Mouse (Mus musculus): ENCODE measurements at regions not wholly inside any gene's neighbourhood (a gene's known extent, or its start where the extent isn't known, plus 50 kb on each side); places are given as distances from the start of the nearest gene placed in this dataset.

DNA sequence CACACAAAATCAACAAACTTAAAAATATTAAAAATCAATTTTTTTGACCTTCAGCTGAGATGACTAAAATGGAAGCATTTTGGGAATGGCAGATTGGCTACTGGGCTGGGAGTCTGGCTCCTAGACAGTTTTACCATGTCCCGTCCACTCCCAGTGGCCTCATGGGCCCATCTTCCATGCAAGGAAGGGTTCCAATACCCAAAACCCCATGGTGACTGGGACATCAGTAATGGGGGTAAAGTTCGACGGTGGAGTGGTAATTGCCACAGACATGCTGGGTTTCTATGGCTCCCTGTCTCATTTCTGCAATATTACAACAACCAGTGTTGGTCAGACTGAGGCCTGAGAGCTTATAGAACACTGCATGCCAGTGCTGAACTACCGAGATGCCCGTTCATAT is 82.2 kb downstream of the Il20rb start:
- DNase-seq, result no peak

DNA sequence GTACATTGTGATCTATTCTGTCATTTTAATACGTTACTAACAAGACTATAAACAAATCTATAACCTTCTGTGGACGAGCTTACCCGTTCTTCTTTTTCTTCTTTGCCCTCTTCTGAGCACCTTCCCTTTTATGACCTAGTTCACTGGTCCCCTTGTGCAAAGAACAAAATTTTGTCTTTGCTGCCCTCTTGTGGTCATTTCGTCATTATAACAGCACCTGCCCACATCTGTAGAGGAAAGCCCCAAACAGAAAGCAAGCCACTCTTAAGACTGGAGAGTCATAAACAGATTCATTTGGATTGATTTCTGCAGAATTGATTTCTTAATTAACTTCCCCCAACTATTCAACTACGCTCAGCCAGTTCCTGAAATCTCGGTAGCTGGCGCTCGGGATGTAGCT is 86.2 kb downstream of the Il20rb start:
- DNase-seq, result peak; percentile 11

DNA sequence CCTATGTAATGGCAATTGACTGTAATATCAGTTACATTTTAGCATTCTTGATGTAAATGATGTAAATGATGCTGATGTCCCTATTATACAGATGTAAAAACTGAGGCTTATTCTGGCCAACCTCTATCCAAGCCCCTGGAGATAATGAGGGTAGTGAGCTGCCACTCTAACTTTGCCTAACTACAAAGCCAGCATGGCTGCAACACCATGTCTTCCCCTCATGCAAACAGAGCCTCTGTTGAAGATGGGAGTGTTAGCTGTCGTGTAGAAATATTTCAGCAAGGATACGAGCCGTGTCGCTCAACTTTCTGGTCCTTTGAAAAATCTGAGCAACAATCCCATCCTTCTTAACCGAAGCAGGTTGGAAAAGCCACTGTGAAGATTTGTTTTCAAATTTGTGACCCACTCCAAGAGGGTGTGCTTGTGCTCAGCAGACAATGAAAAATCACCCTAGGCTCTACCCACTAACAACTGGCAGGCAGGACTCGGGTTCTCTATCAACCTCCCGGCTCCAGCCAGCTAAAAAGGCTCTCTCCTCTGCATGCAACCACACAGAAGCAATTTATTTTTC is 90.2 kb downstream of the Il20rb start:
- no peak for DNase-seq

DNA sequence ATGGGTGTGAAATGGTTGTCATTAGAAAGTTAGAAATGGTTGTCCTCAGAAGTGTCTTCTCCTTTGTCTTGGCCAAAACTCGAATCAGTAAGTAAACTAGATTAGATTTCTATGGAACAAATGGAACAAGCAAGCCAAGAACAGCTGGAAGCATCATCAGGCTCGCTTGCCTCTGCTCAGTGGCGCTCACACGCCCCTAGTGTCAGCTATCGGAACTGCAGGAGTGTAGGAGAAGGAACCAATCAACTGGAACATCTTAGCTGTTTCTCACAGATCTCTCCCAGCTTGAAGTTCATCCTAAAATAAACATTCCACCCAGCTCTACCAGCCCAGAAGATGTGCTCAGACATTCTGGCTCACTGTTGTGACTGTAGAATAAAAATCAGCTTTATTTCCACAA is 90.9 kb downstream of the Il20rb start:
- DNase-seq, result peak; percentile 22

DNA sequence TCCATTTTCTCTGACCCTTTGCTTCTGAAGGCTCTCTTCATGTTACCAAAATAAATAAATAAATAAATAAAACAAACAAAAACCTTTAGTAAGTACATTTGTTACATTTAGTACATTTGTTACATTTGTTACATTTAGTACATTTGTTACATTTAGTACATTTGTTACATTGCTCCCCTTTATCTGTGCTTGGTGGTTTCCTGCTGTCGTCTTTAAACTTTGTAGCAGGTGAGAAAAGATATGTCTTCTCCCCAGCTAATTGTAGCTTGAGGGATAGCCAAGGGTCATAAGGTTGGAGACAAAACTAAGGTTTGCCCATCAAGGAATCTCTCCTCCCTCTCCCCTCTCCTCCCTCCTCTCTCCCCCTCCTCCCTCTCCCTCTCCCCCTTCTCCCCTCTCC is 92.0 kb downstream of the Il20rb start:
- DNase-seq, result no peak

DNA sequence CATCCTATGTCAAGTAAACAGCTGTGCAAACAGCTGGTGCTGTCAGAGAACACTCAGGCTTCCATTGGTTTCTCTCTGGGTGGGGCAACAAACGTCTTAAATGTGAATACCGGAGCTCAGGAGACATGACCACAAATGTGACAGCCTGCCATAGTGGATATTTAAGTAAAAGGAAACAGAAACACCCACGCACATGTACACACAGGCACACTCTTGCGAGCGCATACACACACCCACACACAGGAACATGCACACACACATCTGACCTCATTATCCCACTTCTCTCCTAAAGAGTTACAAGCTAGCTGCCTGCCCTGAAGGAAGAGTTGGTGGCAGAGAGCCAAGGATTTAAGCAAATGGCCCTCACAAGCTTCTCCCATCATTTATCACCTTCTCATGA is 92.4 kb downstream of the Il20rb start:
- no peak for DNase-seq

DNA sequence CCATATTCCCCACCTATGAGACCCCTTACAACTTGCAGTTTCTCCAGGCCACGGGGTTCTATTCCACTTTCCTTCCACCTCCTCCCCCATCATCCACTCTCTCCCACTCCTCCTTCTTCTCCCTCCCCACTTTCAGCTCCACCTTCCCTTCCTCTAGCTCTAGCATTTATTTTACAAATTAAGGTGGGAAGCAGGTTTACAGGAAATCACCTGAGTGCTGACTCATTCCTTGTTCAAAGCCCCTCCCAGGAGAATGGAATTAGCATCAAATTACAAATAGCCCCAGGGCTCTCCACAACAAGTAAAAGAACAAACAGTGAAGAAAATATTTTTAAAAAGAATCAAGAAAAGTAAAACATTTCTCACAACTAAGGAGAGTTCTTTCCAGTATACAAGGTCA is 94.3 kb downstream of the Il20rb start:
- no peak for DNase-seq

DNA sequence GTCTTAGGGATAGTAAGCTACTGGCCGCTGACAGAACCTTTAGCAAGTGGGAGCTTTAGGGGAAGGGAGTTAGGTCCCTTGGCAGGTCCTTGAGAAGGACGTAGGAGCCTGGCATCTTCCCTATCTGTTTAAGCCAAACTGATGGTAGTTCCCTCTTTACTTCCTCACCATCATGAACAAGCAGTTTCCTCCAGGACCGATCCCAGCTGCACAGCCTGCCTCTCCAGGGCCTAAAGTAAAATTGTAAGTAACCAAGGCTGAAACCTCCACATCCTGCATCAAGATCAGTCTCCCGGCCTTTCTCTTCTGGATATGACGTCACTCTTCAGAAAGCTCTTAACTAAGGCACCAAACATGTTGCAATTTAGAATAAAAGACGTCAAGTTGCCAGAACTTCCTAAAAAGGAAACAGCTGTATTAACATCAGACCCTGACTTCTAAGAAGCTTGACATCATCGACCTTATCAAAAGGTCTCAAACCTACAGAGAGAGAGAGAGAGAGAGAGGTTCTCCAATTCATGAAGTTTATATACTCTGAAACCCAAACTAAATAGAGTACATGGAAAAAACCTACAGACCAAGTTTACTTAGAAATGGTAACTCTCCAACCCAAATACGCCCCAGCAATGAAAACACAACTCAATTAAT is 94.9 kb downstream of the Il20rb start:
- DNase-seq, result no peak

DNA sequence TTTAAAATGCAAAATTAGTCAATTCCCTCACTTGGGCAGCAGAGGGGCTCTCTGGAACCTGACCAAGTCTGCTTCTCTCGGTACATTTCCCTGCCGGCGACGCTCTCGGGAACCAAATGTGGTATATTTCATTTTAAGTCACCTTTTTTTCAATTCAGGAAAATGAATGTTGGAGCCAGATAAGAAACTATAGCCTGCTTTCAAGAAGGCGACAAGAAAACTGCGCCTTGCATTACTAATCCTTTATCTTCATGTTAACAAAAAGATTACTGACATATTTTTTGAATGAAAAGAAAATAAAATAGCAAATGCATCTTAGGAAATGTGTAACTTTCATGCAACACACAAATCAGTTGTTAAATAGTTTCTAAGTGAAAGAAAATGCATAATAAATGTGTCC is 98.2 kb downstream of the Il20rb start:
- no peak for DNase-seq

DNA sequence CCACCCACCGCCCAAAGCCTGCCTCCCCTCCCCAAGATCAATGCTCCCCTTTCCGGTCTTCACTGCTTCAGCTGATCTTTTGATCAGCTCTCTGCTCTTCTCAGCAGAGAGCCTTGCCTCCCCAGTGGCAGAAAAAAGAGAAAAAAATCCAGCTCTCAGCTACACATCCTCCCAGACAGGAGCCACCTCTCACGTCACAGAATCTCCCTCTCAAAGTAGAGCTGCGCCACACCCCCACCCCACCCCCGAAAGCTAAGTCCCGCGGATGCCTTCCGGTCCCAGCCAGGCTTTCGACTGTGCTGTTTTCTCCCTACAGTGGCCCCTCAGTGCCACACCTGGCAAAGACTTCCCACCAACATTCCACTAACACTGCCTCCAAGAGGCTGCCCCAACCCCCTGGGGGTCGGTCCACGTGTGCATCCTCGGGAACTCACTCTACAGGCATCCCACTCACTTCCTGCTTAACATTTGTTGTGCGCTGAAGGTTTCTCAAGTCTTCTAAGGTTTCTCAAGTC is 99.4 kb downstream of the Il20rb start:
- DNase-seq, result no peak

DNA sequence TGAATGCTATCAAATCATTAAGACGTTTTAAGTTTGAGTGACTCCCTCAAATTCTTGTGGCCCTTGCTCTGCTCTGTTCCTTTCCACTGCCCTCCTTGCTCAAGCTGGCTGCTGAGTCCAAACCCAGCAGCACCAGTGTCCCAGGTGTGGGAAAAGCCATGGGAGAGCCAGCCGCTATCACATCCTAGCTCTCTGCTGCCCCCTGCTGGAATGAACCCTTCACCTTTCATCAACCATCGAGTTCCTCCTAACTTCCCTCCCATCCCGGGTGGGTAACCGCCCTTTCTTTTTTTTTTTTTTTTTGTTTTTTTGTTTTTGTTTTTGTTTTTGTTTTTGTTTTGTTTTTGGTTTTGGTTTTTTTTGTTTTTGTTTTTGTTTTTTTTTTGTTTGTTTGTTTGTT is 104.1 kb downstream of the Il20rb start:
- DNase-seq, result peak; percentile 13

DNA sequence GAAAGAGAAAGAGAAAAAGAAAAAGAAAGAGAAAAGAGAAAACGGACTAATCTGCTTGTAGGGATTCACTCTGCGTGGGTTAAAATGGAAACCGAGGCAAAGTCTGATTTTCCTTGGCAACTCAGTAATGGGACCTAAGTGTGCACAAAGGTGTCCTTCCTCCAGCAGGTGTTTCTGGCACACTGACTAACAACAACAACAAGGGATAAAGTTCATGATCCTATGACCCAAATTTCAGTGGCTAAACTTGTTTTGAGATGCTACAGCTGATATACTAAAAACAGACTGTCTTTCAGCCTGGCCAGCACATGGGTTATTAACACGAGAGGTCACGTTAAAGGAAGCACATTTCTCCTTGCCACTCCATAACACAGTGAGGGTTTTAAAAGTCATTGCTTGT is 116.7 kb downstream of the Il20rb start:
- DNase-seq, result no peak

DNA sequence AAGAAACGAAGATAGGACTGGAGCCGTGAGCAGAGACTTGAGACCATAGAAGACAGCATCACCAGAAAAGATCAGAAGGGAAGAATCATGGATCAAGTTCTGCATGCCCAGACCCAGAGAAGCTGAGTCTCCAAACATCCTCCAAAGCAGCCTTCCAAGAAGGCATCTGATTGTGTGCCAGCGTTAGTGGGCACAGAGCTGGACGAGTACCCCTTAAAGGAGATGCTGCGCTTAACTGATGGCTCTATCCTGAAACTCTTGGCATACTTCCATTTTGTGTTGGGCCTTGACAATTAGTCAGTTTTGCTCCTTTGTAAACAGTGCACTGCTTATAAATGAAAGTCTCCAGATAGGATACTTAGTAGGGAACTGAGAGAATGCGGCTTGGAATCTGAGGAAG is 119.8 kb downstream of the Il20rb start:
- no peak for DNase-seq

DNA sequence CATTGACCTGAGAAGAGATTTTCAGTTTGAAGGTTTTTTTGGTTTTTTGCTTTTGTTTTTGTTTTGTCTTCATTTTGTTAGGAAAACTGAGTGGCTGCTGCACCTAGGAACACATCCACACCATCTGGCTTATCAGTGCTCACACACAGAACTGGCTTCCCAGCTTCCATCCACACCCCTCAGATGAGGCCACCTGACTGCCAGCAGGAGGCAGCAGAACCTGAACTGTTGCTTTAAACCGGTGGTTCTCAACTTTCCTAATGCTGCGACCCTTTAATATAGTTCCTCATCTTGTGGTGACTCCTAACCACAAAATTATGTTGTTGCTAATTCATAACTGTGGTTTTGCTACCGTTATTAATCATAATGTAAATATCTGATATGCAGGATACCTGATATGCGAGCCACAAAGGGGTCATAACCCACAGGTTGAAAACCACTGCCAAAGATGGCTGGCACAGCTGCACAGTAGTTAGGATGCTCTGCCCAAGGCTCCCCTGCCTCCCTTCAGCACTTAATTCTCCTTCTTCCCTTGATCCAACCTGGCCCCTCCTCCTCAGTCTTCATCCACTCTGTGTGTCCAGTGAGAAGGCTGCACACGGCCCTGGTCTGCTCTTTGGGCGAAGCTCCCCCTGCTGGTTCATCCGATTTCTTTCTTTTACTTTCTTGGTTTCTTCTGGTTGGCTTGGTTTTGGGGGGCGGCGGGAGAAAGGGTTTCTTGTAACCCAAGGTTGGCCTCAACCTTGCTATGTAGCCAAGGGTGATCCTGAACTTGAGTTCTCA is 126.5 kb downstream of the Il20rb start:
- DNase-seq, result no peak

DNA sequence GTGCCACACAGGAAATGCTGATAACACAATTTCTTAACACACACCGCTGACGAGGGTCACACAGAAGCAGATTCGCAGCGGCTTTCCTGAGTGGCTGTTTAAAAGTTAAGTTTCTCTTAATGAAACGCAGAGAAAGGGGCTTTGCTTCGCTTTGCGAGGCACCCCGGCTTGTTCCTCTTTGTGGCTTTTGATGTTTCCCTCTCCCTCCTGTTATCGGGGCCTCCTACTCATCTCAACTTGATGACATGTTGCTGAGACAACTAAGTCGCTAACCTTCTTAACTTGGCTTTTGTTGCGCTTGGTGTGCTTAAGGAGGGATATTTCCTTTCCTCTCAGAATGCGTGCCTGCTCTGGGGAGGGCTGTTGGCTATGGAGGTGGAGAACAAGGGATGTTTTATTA is 129.0 kb downstream of the Il20rb start:
- DNase-seq, result no peak

DNA sequence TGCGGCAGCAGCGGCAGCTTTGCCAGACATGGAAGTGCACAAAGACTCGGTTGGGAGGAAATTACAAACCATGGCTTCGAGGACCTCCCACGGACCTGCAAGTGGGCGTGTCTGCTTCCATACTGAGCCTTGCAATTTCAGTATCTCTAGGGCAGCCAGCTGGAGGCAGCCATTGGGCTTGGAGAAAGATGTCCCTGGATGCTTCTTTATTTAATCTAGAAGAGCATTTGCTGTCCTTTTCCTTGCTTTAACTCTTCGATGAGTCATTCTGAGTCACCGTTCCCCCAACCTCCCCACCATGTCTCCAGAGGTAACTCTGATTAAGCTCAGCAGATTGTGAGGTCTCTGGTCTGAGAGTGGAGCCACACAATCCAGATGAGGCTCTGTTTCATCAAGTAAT is 145.8 kb downstream of the Il20rb start:
- no peak for DNase-seq

DNA sequence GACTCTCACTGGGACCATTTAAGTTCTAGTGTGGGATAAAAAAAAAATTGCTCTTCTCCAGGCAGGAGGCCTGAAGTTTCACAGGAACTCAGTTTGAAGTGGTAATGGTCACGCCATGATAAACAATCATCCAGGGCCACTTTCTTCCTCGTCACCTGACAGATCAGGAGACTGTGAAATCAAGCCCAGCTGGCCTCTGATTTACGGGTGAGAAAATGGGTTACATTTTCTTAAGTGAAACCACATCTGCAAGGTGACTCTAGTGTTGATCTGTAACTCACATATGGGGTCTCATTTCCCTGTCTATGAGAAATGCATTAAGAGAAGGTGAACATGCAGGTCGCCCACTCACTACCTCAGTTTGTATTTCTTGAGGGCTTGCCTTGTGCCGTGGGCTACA is 178.8 kb downstream of the Il20rb start:
- DNase-seq, result no peak

DNA sequence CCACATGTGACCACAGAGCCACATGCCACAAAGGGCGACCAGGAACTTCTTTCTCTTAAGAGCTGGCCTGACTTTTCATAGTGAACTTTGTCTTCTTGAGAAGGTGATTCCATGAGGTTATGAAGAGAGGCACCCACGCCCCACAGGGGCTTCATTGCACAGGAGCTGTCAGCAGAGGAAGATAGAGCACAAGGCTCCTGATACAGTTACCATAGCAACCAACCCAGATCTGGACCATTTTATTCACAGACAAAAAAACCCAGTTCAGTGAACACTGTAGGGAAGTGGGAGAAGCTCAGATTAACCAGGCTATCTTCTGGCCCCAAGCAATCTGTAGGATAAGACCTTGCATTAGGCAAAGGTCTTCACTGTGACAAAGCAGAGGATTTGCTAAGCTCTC is 179.2 kb downstream of the Il20rb start:
- peak; percentile 13 for DNase-seq

DNA sequence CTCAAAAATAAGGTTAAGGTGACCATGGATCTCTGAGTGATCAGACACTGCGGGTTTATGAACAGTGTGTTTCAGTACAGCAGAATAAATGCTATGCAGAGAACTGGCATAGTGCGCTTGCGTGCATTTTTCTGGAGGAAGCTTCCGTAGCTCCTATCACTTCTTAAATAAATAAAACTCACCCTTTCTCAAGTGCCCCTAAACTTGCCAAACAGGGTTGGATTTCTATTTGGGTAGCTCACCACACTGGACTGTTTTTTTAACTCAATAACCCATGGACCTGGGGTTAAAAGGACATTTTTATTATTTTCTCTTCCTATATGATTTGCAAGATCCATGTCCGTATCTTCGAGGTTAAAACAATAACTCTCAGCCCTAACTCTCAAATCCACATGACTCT is 182.8 kb downstream of the Il20rb start:
- DNase-seq, result no peak

DNA sequence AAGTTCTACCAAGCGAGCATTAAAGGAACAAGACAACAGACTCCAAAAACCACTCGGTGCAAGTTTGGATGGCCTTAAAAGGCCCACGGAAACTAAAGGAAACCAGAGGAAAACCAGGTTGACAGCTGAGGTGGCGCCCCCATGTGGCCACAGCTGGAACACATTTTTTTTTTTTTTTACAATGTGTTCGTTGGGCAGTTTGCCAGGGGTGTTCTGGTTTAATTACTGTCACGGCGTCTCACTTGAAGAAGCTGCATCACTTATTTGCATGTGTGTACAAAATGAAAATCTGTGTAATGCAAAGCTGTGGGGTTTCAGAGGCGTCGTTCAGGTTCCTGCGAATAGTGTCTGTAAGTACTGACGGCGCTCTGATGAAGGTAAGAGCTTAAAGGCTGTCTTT is 185.0 kb downstream of the Il20rb start:
- DNase-seq, result no peak

DNA sequence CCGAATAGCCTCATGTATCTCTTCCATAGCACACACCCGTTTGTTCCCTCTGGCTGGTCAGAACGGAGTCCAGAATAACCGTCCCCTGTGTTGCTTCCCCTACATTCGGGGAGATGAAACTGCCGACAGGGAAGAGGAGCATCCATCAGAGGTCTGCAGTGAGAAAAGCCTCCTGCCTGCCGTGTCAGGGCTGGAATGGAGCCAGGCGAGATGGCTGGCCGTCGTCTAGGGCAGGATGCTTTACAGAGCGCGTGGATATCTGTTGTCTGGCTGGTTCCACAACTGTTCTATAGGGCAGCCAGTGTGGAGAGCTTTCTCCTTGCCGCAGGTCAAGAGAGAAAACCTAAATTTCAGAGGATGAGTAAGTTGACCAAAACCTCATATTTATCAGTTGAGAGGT is 209.2 kb downstream of the Il20rb start:
- DNase-seq, result no peak

DNA sequence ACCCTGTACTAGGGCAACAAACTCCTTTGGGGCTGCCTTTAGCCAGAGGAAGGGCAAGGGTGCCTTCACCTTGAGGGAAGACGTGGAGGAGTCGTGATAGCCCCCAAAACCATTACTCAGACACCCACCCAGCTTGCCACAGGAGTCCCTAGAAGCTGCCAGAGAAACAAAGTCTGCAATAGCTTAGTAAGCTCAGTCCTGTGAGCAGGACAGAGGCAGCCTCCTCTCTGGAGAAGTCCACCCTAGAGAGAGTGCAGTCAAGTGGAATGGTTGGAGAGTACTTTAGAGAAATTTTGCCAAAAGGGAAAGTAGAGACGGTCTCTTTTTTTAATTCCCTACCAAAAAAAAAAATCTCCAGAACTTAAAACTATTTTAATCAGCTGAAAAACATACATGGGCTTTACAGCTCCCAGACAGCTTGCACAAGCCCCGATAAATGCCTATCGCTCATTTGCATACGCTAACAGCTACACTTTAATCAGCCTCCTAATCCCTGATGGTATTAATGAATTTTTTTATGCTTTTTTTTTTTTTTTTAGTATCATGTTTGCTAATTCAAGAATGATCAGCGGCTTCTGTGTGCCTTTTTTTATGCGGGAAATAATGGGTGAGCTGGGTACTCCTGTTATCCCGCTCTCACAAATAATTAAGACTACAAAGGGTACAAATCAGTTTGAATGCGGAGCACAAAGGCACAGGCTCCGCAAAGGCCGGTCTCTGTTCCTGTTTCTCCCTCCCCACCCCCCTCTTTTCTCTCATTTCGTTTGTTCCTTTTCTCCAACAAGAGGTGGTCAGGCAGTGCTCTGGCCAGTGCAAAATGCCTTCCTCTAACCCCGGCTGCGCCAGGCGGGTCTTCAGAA is 219.8 kb downstream of the Il20rb start:
- no peak for DNase-seq

DNA sequence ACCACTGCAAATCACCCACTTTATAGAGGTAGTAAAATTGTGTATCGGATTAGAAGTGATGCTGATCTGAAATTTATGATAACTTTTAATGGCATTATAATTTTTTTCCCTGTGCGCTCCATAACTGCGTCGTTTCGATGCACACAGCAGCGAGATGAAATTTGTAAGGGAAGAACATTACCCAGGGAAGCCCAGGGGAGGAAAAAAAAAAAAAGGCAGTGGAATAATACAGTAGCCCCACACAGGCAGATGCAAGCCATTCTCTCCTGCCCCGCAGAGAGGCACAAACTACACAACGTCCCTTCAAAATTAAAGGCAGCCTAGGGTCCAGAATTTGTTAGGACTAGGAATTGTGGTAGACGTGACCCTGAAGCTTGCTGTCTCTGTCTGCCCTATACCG is 234.2 kb downstream of the Il20rb start:
- DNase-seq, result no peak
